Mouse (Mus musculus) limb, embryonic 13.5 days (tissue): ENCODE results near the gene Lamb3. TPM values are rescaled to one million over a fixed set of nuclear protein-coding genes. Genes with fewer than 3 reads are reported as not detected.

Experiments used
- ATAC-seq: fragments of 200-750 bp; cut with Nextera tagmentation; 2 replicates; pipeline ENCODE4 v1.8.0; 2017; ENCODE audit warnings: low read depth, moderate number of reproducible peaks, moderate TSS enrichment; ENCODE audit not compliant: low FRiP score
- H3K27ac ChIP-seq: fragments of 300-500 bp; sonication (generic); 2 replicates; pipeline ENCODE4 v1.5.1; 2015; ENCODE audit warnings: inconsistent platforms, mild to moderate bottlenecking, moderate library complexity
- H3K27me3 ChIP-seq: fragments of 300-500 bp; sonication (generic); 2 replicates; pipeline ENCODE4 v1.6.1; 2015; ENCODE audit warnings: mild to moderate bottlenecking, inconsistent platforms
- H3K36me3 ChIP-seq: fragments of 300-500 bp; sonication (generic); 2 replicates; pipeline ENCODE4 v1.6.1; 2015; ENCODE audit warnings: inconsistent platforms, mild to moderate bottlenecking, moderate library complexity
- H3K4me1 ChIP-seq: fragments of 300-500 bp; sonication (generic); 2 replicates; pipeline ENCODE4 v1.6.1; 2015; ENCODE audit warnings: inconsistent platforms
- H3K4me2 ChIP-seq: fragments of 300-500 bp; sonication (generic); replicated peaks from 2 replicates; pipeline ENCODE4 v1.6.1; 2015; ENCODE audit warnings: inconsistent platforms, mild to moderate bottlenecking, moderate library complexity
- H3K4me3 ChIP-seq: fragments of 300-500 bp; sonication (generic); 2 replicates; pipeline ENCODE4 v1.5.1; 2015; ENCODE audit warnings: moderate library complexity, mild to moderate bottlenecking, inconsistent platforms
- H3K9ac ChIP-seq: fragments of 300-500 bp; sonication (generic); 2 replicates; pipeline ENCODE4 v1.6.1; 2015; ENCODE audit warnings: mild to moderate bottlenecking, inconsistent platforms
- H3K9me3 ChIP-seq: fragments of 300-500 bp; sonication (generic); 2 replicates; pipeline ENCODE4 v1.6.1; 2016; ENCODE audit warnings: inconsistent platforms
- WGBS: fragments of 180-500 bp; shearing (Covaris S2); methylation state at CpG from one replicate; pipeline ENCODE4 v1.1.7; 2015; 5-methylcytosine and 5-hydroxymethylcytosine counted together
- polyA plus RNA-seq: library from polyadenylated mRNA; unstranded; fragments of >200 nt; fragmentation: Nextera tagmentation; extraction: Ambion mirVana; gene quantifications from 2 replicates; pipeline ENCODE4 v1.2.1, GENCODE M21; 2015

Gene Lamb3
- polyA plus RNA-seq, 1 experiment from 2014 or later = 3.6 TPM

GRCm38 (mm10) chr1:193290686-193291085, 83.2 kb downstream of the Lamb3 start:
- Histone ChIP-seq H3K4me3 (no peak overlapping the region), H3K27me3 (no peaks in the 10 kb centered on the region), H3K4me1 (no peaks in the 10 kb centered on the region), H3K27ac (no peak overlapping the region), H3K4me2 (no peak overlapping the region), H3K9me3 (no peaks in the 10 kb centered on the region), H3K36me3 (no peaks in the 10 kb centered on the region), H3K9ac (no peak overlapping the region)
- no peak for ATAC-seq

GRCm38 (mm10) chr1:193293039-193293438, 85.5 kb downstream of the Lamb3 start:
- Histone ChIP-seq H3K9ac (no peak overlapping the region), H3K4me2 (no peak overlapping the region), H3K36me3 (no peaks in the 10 kb centered on the region), H3K9me3 (no peaks in the 10 kb centered on the region), H3K4me3 (no peak overlapping the region), H3K27me3 (no peaks in the 10 kb centered on the region), H3K4me1 (no peaks in the 10 kb centered on the region), H3K27ac (no peak overlapping the region)
- ATAC-seq = no peak
- 47% methylated on average over 2 of the region's 2 CpGs for WGBS

- 89% methylated on average over 3 of the region's 3 CpGs for WGBS
- H3K27ac ChIP-seq = no peak overlapping the region
These were observed 86.4 kb downstream of the Lamb3 start for GRCm38 (mm10) chr1:193293926-193294325.

GRCm38 (mm10) chr1:193295920-193296319, 88.4 kb downstream of the Lamb3 start:
- Histone ChIP-seq H3K4me3 (no peak overlapping the region), H3K36me3 (no peaks in the 10 kb centered on the region), H3K4me2 (no peak overlapping the region), H3K27me3 (no peaks in the 10 kb centered on the region), H3K9ac (no peak overlapping the region), H3K9me3 (no peaks in the 10 kb centered on the region), H3K27ac (no peak overlapping the region), H3K4me1 (no peaks in the 10 kb centered on the region)
- 83% methylated on average over 5 of the region's 5 CpGs for WGBS
- no peak for ATAC-seq

More at GRCm38 (mm10) chr1:193293926-193294325, 86.4 kb downstream of the Lamb3 start:
- Histone ChIP-seq H3K36me3 (no peaks in the 10 kb centered on the region), H3K4me1 (no peaks in the 10 kb centered on the region), H3K4me3 (no peak overlapping the region), H3K9ac (no peak overlapping the region), H3K27me3 (no peaks in the 10 kb centered on the region), H3K4me2 (no peak overlapping the region), H3K9me3 (no peaks in the 10 kb centered on the region)
- ATAC-seq = no peak

- no peak for ATAC-seq
- no peaks in the 10 kb centered on the region for H3K36me3 ChIP-seq
- H3K4me1 ChIP-seq = peaks cover 12% of the 10 kb centered on the region; the same call in 1 of the 2 replicates
- H3K9me3 ChIP-seq = no peaks in the 10 kb centered on the region
- H3K9ac ChIP-seq = no peak overlapping the region
- peaks cover 7% of the 10 kb centered on the region; the same call in 1 of the 2 replicates for H3K27me3 ChIP-seq
- H3K4me2 ChIP-seq = no peak overlapping the region
- WGBS = 89% methylated on average over 3 of the region's 3 CpGs
- no peak overlapping the region for H3K27ac ChIP-seq
- no peak overlapping the region for H3K4me3 ChIP-seq
These were observed 90.8 kb downstream of the Lamb3 start for GRCm38 (mm10) chr1:193298141-193298765.

- Histone ChIP-seq H3K9me3 (no peaks in the 10 kb centered on the region), H3K27ac (no peak overlapping the region), H3K4me1 (peaks cover 12% of the 10 kb centered on the region; the same call in 1 of the 2 replicates), H3K27me3 (peaks cover 7% of the 10 kb centered on the region; the same call in 1 of the 2 replicates), H3K36me3 (no peaks in the 10 kb centered on the region), H3K4me2 (no peak overlapping the region), H3K9ac (no peak overlapping the region), H3K4me3 (no peak overlapping the region)
- no peak for ATAC-seq
- WGBS = 21% methylated on average over 1 of the region's 1 CpGs
These were observed 92.5 kb downstream of the Lamb3 start for GRCm38 (mm10) chr1:193299995-193300394.

GRCm38 (mm10) chr1:193301216-193302092, 94.0 kb downstream of the Lamb3 start:
- Histone ChIP-seq H3K4me2 (peak overlapping the region; percentile 16; the same call in 1 of the 2 replicates), H3K9me3 (no peaks in the 10 kb centered on the region), H3K36me3 (no peaks in the 10 kb centered on the region), H3K9ac (no peak overlapping the region), H3K4me3 (no peak overlapping the region), H3K4me1 (peaks cover 12% of the 10 kb centered on the region; the same call in 1 of the 2 replicates), H3K27ac (no peak overlapping the region), H3K27me3 (peaks cover 7% of the 10 kb centered on the region; the same call in 1 of the 2 replicates)
- 47% methylated on average over 6 of the region's 6 CpGs for WGBS
- ATAC-seq = no peak; the same call in 1 of the 2 replicates

GRCm38 (mm10) chr1:193302093-193302405, 94.5 kb downstream of the Lamb3 start:
- H3K9me3 ChIP-seq = no peaks in the 10 kb centered on the region
- H3K4me3 ChIP-seq = no peak overlapping the region
- H3K9ac ChIP-seq = no peak overlapping the region
- H3K4me2 ChIP-seq = peak overlapping the region; percentile 16; the same call in 1 of the 2 replicates
- WGBS = 55% methylated on average over 8 of the region's 8 CpGs
- no peaks in the 10 kb centered on the region for H3K36me3 ChIP-seq
- peaks cover 12% of the 10 kb centered on the region; the same call in 1 of the 2 replicates for H3K4me1 ChIP-seq
- peaks cover 7% of the 10 kb centered on the region; the same call in 1 of the 2 replicates for H3K27me3 ChIP-seq
- H3K27ac ChIP-seq = no peak overlapping the region
- no peak for ATAC-seq

GRCm38 (mm10) chr1:193303096-193303495, 95.6 kb downstream of the Lamb3 start:
- H3K27ac ChIP-seq = no peak overlapping the region
- WGBS = 78% methylated on average over 2 of the region's 2 CpGs
- no peak overlapping the region for H3K4me2 ChIP-seq
- no peak overlapping the region for H3K9ac ChIP-seq
- peaks cover 12% of the 10 kb centered on the region; the same call in 1 of the 2 replicates for H3K4me1 ChIP-seq
- H3K36me3 ChIP-seq = no peaks in the 10 kb centered on the region
- ATAC-seq = no peak
- peaks cover 7% of the 10 kb centered on the region; the same call in 1 of the 2 replicates for H3K27me3 ChIP-seq
- no peak overlapping the region for H3K4me3 ChIP-seq
- no peaks in the 10 kb centered on the region for H3K9me3 ChIP-seq

- no peak for ATAC-seq
- Histone ChIP-seq H3K4me1 (peaks cover 12% of the 10 kb centered on the region; the same call in 1 of the 2 replicates), H3K4me2 (no peak overlapping the region), H3K4me3 (no peak overlapping the region), H3K9ac (no peak overlapping the region), H3K9me3 (no peaks in the 10 kb centered on the region), H3K27ac (no peak overlapping the region), H3K27me3 (peaks cover 7% of the 10 kb centered on the region; the same call in 1 of the 2 replicates), H3K36me3 (no peaks in the 10 kb centered on the region)
- 18% methylated on average over 7 of the region's 7 CpGs for WGBS
These were observed 97.9 kb downstream of the Lamb3 start for GRCm38 (mm10) chr1:193305386-193305785.

- H3K4me3 ChIP-seq = no peak overlapping the region
- no peaks in the 10 kb centered on the region for H3K9me3 ChIP-seq
These were observed 99.3 kb downstream of the Lamb3 start for GRCm38 (mm10) chr1:193306832-193307231.

More at GRCm38 (mm10) chr1:193306832-193307231, 99.3 kb downstream of the Lamb3 start:
- 92% methylated on average over 2 of the region's 2 CpGs for WGBS
- peaks cover 7% of the 10 kb centered on the region; the same call in 1 of the 2 replicates for H3K27me3 ChIP-seq
- no peak overlapping the region for H3K4me2 ChIP-seq
- no peak for ATAC-seq
- H3K9ac ChIP-seq = no peak overlapping the region
- H3K4me1 ChIP-seq = peaks cover 5% of the 10 kb centered on the region; the same call in 1 of the 2 replicates
- H3K27ac ChIP-seq = no peak overlapping the region
- H3K36me3 ChIP-seq = no peaks in the 10 kb centered on the region
